23 mouse cellular contexts compared by ENCODE assay signal in genomic region chr1:172615412-172615811, GRCm38 (mm10). TPM values are rescaled to one million over a fixed set of nuclear protein-coding genes. Genes with fewer than 3 reads are reported as not detected.
"Had no signal": no experiment of that assay in that cellular context is flagged by ENCODE, and none has a peak within 500 bp of the region (broad histone marks: within the 10 kb centered on the region; RNA-seq: fewer than 3 reads in every experiment).

No protein-coding gene starts in this region.

- H3K27ac ChIP-seq: liver, embryonic 14.5 days; midbrain, embryonic 13.5 days had no signal

- DNase-seq: lung, adult 18-20 months; lung, embryonic 14.5 days; lung, postnatal 10 days; lung, postnatal 4 days; retina, postnatal 1 day; right cerebral cortex, adult 18-20 months; right cerebral cortex, postnatal 25 days; right cerebral cortex, postnatal 4 days; spleen, adult 18-20 months; thymus, adult 18-20 months; thymus, postnatal 14 days; thymus, postnatal 36 days had no signal

- H3K36me3 ChIP-seq: midbrain, embryonic 13.5 days had no signal

- H3K9ac ChIP-seq: liver, embryonic 14.5 days; lung, embryonic 14.5 days; midbrain, embryonic 13.5 days had no signal

- ATAC-seq: midbrain, embryonic 13.5 days had no signal

- H3K4me3 ChIP-seq: megakaryocyte, embryonic 14.5 days; midbrain, embryonic 13.5 days had no signal

- H3K4me1 ChIP-seq: megakaryocyte, embryonic 14.5 days had no signal

- H3K27me3 ChIP-seq: midbrain, embryonic 13.5 days had no signal

- H3K4me2 ChIP-seq: lung, embryonic 14.5 days; midbrain, embryonic 11.5 days had no signal

- H3K9me3 ChIP-seq: megakaryocyte, embryonic 14.5 days; midbrain, embryonic 13.5 days had no signal

RNA-seq across cellular contexts. Expression of gene Fcrl6, which starts 13.1 kb away (rescaled TPM):
- polyA plus RNA-seq: liver, embryonic 14.5 days; lung, embryonic 14.5 days; lung, embryonic 16.5 days; midbrain, embryonic 13.5 days; small intestine, adult 2 months; stomach, embryonic 14.5 days; stomach, embryonic 16.5 days had no signal

RNA-seq across cellular contexts. Expression of gene Slamf8, which starts 25.0 kb away (rescaled TPM):
- polyA plus RNA-seq: lung, embryonic 14.5 days; lung, embryonic 16.5 days; midbrain, embryonic 11.5 days; midbrain, embryonic 13.5 days; midbrain, embryonic 16.5 days; neural tube, embryonic 11.5 days; neural tube, embryonic 14.5 days; stomach, embryonic 14.5 days had no signal

RNA-seq across cellular contexts. Expression of gene Vsig8, which starts 59.7 kb away (rescaled TPM):
- polyA plus RNA-seq: liver, embryonic 14.5 days had no signal
